Mouse (Mus musculus) heart, postnatal 4 days (tissue): ENCODE data around the gene Naa15. TPM values are rescaled to one million over a fixed set of nuclear protein-coding genes. Genes with fewer than 3 reads are reported as not detected.
"Not testable (repeated sequence)": the region's sequence is repeated elsewhere in the genome, so short reads cannot be mapped to it uniquely, and the experiment has no call there.

Experiments used
- DNase-seq: peaks from one replicate; pipeline ENCODE4 v3.0.0; 2021
- total RNA-seq, 2 experiments: library from RNA; stranded (reverse); gene quantifications; 2 replicates each; pipeline ENCODE4 v1.2.3; 2021

Naa15 gene
- total RNA-seq, 2 experiments from 2014 or later, result 62.3 to 65.8 TPM

DNA sequence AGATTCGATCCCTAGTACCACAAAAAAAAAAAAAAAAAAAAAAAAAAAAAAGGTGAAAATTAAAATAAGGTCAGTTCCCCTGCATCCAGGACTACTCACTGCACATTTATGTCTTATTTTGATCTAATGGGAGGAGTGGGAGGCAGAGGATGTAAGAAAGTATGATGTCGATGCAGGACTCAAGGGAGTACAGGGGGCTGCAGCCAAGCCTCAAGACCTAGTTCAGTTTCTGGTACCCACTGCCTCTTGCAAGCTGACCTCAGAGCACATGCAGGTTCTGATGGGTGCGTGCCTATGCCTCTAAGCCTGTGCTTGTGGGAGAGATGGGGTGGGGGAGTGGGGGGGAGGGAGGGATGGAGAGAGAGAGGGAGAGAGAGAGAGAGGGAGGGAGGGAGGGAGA lies 20.1 kb upstream of the Naa15 start:
- DNase-seq, result no peak

- DNase-seq, result no peak
Observed at GRCm38 (mm10) chr3:51395461-51396145, 19.3 kb upstream of the Naa15 start.

GRCm38 (mm10) chr3:51396219-51397068 lies 18.5 kb upstream of the Naa15 start, which contains the start of gene Mgarp:
Mgarp (minus strand) TSS chr3:51396738.
- DNase-seq, result peak; percentile 73

DNA sequence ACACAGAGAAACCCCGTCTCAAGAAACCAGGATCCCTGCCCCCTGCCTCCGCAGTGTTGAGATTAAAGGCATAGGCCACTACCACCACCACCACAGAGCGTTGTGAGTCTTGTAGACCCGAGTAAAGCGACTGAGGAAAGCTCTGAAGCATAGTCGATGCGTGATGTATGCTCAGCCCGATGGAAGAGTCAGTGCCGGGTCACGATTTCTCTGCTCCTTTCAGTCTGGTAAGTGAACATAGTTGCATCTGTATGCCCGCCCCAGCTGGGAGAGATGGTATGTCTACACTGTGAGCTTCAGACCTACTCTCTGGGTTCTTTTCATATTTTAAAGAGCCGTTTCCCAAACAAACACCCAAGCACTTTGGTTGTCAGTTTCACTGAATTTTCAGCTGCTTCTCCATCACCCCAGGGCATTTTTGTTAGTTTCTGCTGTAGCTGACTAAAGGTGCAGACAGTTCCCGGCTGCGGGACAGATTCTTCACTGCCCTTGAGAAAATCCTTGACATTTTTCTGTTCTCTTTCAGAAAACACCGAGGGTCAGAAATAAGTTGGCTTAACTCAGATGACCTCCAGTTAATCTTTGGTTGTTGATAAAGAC lies 17.1 kb upstream of the Naa15 start:
- DNase-seq, result no peak

DNA sequence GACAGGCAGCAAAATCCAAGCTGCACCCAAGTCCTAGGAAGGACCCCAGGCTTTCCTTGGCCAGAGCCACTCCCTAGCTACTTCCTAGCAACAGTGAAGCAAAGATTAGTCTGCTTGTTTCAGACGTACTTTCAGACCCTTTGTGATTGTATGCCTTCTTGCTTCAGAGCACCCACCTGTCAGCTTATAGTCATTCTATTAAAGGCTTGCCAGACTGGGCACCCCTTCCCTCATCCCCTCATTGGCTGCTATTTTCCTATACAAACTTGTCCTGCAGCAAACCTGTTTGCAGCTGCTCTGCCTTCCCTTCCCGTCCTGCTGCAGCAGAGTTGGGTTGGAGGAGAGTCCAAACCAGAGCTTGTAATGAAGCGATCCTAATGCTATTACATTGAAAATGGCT lies 16.3 kb upstream of the Naa15 start:
- no peak for DNase-seq

- no peak for DNase-seq
Observed at GRCm38 (mm10) chr3:51399531-51399930, 15.4 kb upstream of the Naa15 start.

DNA sequence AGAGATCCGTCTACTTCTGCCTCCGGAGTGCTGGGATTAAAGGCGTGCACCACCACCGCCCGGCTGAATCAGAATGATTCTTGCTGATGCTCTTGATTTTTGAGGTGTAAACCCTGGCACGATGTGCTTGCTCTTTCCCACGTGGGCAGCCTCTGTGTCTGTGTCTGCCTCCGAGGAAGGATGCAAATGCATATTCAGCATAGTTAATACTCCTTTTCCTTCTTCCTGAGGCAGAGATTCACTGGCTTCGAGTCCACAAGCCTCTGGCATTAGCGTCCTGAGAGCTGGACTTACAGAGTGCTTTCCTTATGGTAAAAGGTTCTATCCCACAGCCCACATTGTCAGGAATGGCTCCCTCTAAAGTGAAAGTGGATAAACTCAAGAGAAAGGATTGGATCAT lies 14.3 kb upstream of the Naa15 start:
- DNase-seq, result no peak

- not testable (repeated sequence) for DNase-seq
Observed at GRCm38 (mm10) chr3:51402054-51402453, 12.9 kb upstream of the Naa15 start.

GRCm38 (mm10) chr3:51402628-51403027 lies 12.3 kb upstream of the Naa15 start:
- no peak for DNase-seq

DNA sequence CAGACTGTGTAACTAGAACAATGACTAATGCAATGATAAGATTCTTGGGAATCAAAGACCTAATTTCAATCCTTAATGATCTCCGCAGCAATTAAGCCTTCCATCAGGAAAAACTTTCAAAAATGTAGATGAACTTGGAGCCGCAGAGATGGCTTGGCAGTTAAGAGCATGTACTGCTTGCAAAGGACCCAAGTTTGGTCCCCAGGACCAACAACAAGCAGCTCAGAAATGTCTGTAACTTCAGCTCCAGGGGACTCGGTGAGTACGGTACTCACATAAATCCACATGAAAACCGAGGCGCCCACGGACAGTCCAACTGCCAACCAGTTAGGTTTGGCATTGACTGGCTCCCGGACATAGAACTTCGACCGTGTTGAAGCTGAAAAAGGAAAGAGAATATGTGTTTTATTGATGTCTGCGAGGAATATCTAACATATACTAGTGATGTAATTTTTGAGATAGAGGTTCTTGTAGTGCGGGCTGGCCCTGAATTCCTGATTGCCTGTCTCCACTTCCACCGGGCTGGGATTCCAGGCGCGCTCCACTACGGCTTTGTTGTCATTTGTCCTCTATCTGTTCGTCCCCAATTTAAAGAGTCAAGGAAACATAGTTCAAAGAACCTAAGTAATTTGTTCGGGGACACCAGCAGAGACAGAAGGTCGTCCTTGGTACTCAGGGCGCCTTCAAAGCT lies 6.9 kb upstream of the Naa15 start:
- DNase-seq, result peak; percentile 30

- peak; percentile 99 for DNase-seq
Observed at GRCm38 (mm10) chr3:51408561-51409183, 6.3 kb upstream of the Naa15 start, which contains the start of gene Ndufc1. Ndufc1 (minus strand) TSS chr3:51408988.

- DNase-seq, result no peak
Observed at GRCm38 (mm10) chr3:51412457-51412856, 2.5 kb upstream of the Naa15 start.

- DNase-seq, result no peak
Observed at GRCm38 (mm10) chr3:51413276-51413675, 1.7 kb upstream of the Naa15 start.

- no peak for DNase-seq
Observed at GRCm38 (mm10) chr3:51416073-51416363, 1.1 kb downstream of the Naa15 start.

- DNase-seq, result peak; percentile 61
Observed at GRCm38 (mm10) chr3:51416364-51417134, 1.6 kb downstream of the Naa15 start.

- DNase-seq, result no peak
Observed at GRCm38 (mm10) chr3:51417135-51417458, 2.1 kb downstream of the Naa15 start.

- no peak for DNase-seq
Observed at GRCm38 (mm10) chr3:51417485-51417884, 2.5 kb downstream of the Naa15 start.

DNA sequence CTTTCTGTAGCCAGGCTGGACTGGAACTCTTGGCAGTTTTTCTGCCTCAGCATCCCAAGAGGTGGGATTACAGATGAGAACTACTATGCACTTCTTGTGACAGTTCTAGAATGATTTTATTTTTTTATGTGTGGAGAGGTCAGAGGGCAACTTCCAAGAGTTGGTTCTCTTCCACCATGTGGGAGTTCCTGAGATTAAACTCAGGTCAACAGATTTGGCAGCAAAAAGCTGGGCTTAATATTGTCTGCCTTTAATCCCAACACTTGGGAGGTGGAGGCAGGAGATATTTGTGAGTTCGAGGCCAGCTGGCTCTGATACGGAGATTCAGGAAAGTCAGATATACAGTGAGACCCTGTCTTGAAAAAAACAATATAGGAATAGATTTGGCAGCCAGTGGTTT lies 3.0 kb downstream of the Naa15 start:
- DNase-seq, result no peak

- DNase-seq, result no peak
Observed at GRCm38 (mm10) chr3:51421921-51422320, 7.0 kb downstream of the Naa15 start.

- DNase-seq, result no peak
Observed at GRCm38 (mm10) chr3:51425394-51425793, 10.4 kb downstream of the Naa15 start.

DNA sequence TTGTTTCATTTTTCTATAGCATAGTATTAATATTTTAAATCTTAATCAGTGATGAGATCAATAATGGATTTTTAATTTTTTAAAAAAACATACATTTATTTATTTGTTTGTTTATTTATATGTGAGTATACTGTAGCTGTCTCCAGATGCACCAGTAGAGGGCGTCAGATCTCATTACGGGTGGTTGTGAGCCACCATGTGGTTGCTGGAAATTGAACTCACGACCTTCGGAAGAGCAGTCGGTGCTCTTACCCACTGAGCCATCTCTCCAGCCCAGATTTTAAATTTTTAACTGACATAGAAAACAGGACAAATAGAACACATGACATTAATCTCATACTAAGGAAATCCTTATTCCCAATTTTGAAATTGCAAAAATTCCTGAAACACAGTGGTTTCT lies 19.4 kb downstream of the Naa15 start:
- DNase-seq, result not testable (repeated sequence)
